Mouse (Mus musculus) thymus, adult 2 months (tissue): ENCODE measurements around the gene Tsnax. TPM values are rescaled to one million over a fixed set of nuclear protein-coding genes. Genes with fewer than 3 reads are reported as not detected.
A peak's percentile ranks its signal among the peaks of the same experiment; 100 is the strongest.

Source experiments
- DNase-seq: peaks from one replicate; pipeline ENCODE4 v3.0.0; 2021
- H3K27ac ChIP-seq: fragments of 200-500 bp; 2 replicates; pipeline ENCODE4 v1.5.1; 2012; ENCODE audit warnings: low read length, control low read depth; ENCODE audit not compliant: control insufficient read depth, insufficient read depth
- H3K27me3 ChIP-seq: fragments of 200-500 bp; 2 replicates; pipeline ENCODE4 v1.6.1; 2012; ENCODE audit warnings: mild to moderate bottlenecking, low read length, moderate library complexity, mixed read lengths; ENCODE audit not compliant: control insufficient read depth, insufficient read depth
- H3K36me3 ChIP-seq: fragments of 200-500 bp; 2 replicates; pipeline ENCODE4 v1.6.1; 2012; ENCODE audit warnings: mild to moderate bottlenecking, low read length, moderate library complexity; ENCODE audit not compliant: control insufficient read depth, insufficient read depth
- H3K4me1 ChIP-seq: fragments of 200-500 bp; replicated peaks from 2 replicates; pipeline ENCODE4 v1.6.1; 2012; ENCODE audit warnings: low read length; ENCODE audit not compliant: control insufficient read depth, insufficient read depth
- H3K4me3 ChIP-seq: fragments of 200-500 bp; 2 replicates; pipeline ENCODE4 v1.5.1; 2012; ENCODE audit warnings: mild to moderate bottlenecking, low read length, control low read depth, moderate library complexity; ENCODE audit not compliant: control insufficient read depth, insufficient read depth
- CTCF ChIP-seq: fragments of 200-500 bp; IDR thresholded peaks from 2 replicates; pipeline ENCODE4 v1.5.1; 2012; ENCODE audit warnings: mild to moderate bottlenecking, control low read depth, low read length, moderate library complexity, borderline replicate concordance; ENCODE audit not compliant: control insufficient read depth, poor library complexity, insufficient read depth; ENCODE audit errors: extremely low read depth
- POLR2A ChIP-seq: fragments of 200-500 bp; IDR thresholded peaks from 2 replicates; pipeline ENCODE4 v1.6.1; 2012; ENCODE audit warnings: mild to moderate bottlenecking, low read length, control low read depth, moderate library complexity; ENCODE audit not compliant: control insufficient read depth, poor library complexity, insufficient read depth; ENCODE audit errors: extremely low read depth
- WGBS: fragments of 180-500 bp; shearing (Covaris S2); methylation state at CpG from one replicate; pipeline ENCODE4 v1.1.7; 2018; 5-methylcytosine and 5-hydroxymethylcytosine counted together
- polyA plus RNA-seq: library from polyadenylated mRNA; depleted of rRNA; stranded (reverse); fragments of >200 nt; gene quantifications from 2 replicates; pipeline ENCODE4 v1.2.3, GENCODE M21; 2012; rRNA removed

Gene Tsnax
- polyA plus RNA-seq, 1 experiment: 60.1 TPM

DNA sequence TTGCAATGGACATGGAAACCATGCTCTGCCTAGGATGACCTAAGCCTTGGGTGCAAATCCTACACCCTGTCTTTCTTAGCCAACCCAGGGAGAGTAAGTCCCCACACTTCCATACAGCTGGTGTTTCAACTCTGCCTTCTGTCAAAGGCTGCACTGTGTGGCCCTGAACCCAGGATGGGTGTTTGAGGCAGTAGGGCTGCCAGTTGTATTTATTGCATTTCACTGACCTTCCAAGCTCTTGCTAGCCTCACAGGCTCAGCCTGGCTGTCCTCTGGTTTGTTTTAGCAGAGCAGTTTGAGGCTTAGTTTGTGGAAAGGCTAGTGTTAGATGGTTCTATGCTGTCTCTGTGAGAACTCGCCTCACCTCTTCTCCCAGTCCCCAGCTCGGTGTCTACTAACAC is 61.8 kb downstream of the Tsnax start:
- Histone ChIP-seq H3K27me3 (no peaks in the 10 kb centered on the region), H3K27ac (no peak overlapping the region), H3K4me1 (no peaks in the 10 kb centered on the region), H3K4me3 (no peak overlapping the region), H3K36me3 (no peaks in the 10 kb centered on the region)
- WGBS: 96% methylated on average over 2 of the region's 2 CpGs
- no peak for TF ChIP-seq POLR2A
- TF ChIP-seq CTCF: no peak
- DNase-seq: no peak

DNA sequence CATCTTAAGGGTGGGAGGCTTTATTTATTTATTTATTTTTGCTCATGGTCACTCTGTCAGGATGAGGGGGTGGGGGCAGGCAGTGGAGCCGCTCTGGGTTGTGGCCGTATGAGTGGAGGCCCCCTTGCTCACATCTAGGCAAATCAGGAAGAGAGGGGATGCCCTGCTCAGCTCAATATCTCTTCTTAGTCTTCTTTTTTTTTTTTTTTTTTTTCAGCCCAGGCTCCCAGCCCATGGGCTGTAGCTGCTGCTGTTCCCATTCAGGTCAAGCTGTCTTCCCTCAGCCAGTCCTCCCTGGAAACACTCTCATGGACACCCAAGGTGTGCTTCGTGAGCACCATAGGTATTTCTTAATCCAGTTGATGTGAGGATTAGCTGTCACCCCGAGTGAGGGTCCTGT is 62.6 kb downstream of the Tsnax start:
- TF ChIP-seq POLR2A (no peak), CTCF (no peak)
- DNase-seq: no peak
- Histone ChIP-seq H3K36me3 (no peaks in the 10 kb centered on the region), H3K27ac (no peak overlapping the region), H3K4me3 (no peak overlapping the region), H3K27me3 (no peaks in the 10 kb centered on the region), H3K4me1 (peaks cover 3% of the 10 kb centered on the region)
- 95% methylated on average over 4 of the region's 4 CpGs for WGBS

DNA sequence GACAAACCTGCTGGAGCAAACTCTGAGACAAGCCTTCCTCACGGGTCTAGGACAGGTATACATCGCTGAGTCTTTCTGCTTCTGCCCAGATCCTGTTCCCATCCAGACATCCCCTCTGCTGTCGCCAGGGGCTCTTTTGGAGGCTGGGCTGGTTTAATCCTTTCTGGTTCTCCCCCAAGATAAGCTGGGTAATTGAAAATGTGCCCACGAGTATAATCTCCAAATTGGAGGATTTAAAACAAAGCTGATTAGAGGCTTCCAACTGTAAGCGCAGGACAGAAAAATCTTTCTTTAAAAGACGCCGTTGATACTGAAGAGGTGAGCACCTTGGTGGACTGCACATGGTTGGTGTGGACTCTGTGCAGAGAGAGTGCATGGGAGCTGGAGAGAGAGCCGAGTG is 64.5 kb downstream of the Tsnax start:
- peaks cover 15% of the 10 kb centered on the region for H3K4me1 ChIP-seq
- no peak overlapping the region for H3K27ac ChIP-seq
- no peaks in the 10 kb centered on the region for H3K27me3 ChIP-seq
- WGBS: 96% methylated on average over 8 of the region's 8 CpGs
- H3K36me3 ChIP-seq: no peaks in the 10 kb centered on the region
- no peak for DNase-seq
- TF ChIP-seq POLR2A (no peak), CTCF (no peak)
- no peak overlapping the region for H3K4me3 ChIP-seq

- no peak for TF ChIP-seq CTCF
- TF ChIP-seq POLR2A: no peak
- H3K4me3 ChIP-seq: no peak overlapping the region
- H3K27ac ChIP-seq: no peak overlapping the region
- H3K27me3 ChIP-seq: no peaks in the 10 kb centered on the region
- no peak for DNase-seq
- no peaks in the 10 kb centered on the region for H3K36me3 ChIP-seq
- H3K4me1 ChIP-seq: peaks cover 21% of the 10 kb centered on the region
- WGBS: 85% methylated on average over 9 of the region's 9 CpGs
Measured at GRCm38 (mm10) chr8:125078771-125079384, 66.1 kb downstream of the Tsnax start.

DNA sequence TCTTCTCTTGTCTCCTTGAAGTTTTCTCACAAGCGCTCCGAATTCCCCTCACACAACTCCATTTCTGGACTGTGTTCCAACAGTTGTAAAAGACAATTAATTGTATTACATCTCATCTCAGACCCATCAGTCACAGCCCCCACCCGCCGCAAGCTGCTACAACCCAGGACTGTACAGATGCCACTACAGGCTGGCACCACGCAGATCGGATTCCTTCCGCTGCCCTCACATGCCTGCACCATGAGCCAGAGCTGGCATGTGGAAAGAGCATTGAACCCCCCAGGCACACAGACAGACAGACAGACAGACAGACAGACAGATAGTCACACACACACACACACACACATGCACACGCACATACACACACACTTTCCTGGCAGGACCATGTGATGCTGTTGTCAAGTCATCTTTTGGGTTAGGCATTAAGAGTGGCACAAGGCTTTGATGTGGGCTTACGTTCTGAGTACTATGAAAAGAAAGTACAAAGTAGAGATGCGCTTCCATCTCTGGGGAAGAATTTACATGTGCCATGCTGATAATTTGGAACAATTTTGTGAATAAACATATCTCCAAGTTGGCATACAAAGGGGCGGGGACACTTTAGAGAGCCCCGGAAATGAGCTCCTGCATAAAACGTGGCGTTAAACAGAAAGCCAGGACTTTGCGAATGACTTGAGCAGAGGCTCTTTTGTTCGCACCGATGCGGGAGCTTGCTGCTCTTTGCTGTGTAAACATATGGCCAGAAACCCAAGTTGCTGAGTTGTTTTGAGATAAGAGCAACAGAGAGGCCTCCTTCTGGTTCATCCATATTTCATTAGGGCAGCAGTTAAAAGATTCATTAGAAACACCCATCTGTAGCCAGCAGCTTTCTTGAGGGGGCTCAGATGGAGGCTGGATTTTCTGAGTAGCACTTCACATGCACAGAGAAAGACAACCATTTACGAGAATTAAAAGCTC is 67.9 kb downstream of the Tsnax start:
- WGBS: 74% methylated on average over 19 of the region's 19 CpGs
- TF ChIP-seq POLR2A (no peak), CTCF (no peak)
- H3K27ac ChIP-seq: no peak overlapping the region
- H3K4me1 ChIP-seq: peaks cover 28% of the 10 kb centered on the region
- no peak for DNase-seq
- H3K36me3 ChIP-seq: no peaks in the 10 kb centered on the region
- H3K27me3 ChIP-seq: no peaks in the 10 kb centered on the region
- no peak overlapping the region for H3K4me3 ChIP-seq

- Histone ChIP-seq H3K36me3 (no peaks in the 10 kb centered on the region), H3K4me3 (no peak overlapping the region), H3K27ac (peak overlapping the region; percentile 60), H3K4me1 (peaks cover 28% of the 10 kb centered on the region), H3K27me3 (no peaks in the 10 kb centered on the region)
- 42% methylated on average over 4 of the region's 4 CpGs for WGBS
- TF ChIP-seq CTCF: no peak
- TF ChIP-seq POLR2A: no peak
- DNase-seq: no peak
Measured at GRCm38 (mm10) chr8:125083746-125084145, 70.9 kb downstream of the Tsnax start.

Other genes starting within 250 kb of the Tsnax start
- gene Trim67, start 219.9 kb upstream of the Tsnax start, polyA plus RNA-seq: 0.26 TPM in 2 replicates
- gene Gnpat, start 150.0 kb upstream of the Tsnax start, polyA plus RNA-seq: 72.3 and 76.7 TPM in 2 replicates
- gene 2810004N23Rik, start 149.9 kb upstream of the Tsnax start, polyA plus RNA-seq: 15.1 and 18.7 TPM in 2 replicates
- gene Exoc8, start 115.3 kb upstream of the Tsnax start, polyA plus RNA-seq: 12.0 and 15.2 TPM in 2 replicates
- gene Sprtn, start 115.1 kb upstream of the Tsnax start, polyA plus RNA-seq: 26.8 and 27.6 TPM in 2 replicates
- 40.5 and 43.1 TPM in 2 replicates for gene Egln1, start 63.7 kb upstream of the Tsnax start, polyA plus RNA-seq
- 0.64 and 0.74 TPM in 2 replicates for gene Disc1, start 41.2 kb downstream of the Tsnax start, polyA plus RNA-seq